Mouse (Mus musculus) forebrain, embryonic 15.5 days (tissue): Measurements from ENCODE around the gene Ccdc169. TPM values are rescaled to one million over a fixed set of nuclear protein-coding genes. Genes with fewer than 3 reads are reported as not detected.
A peak's percentile ranks its signal among the peaks of the same experiment; 100 is the strongest.

Experiments
- ATAC-seq: fragments of 200-750 bp; cut with Nextera tagmentation; replicated peaks from 2 replicates; pipeline ENCODE4 v1.8.0; 2017; ENCODE audit warnings: mild to moderate bottlenecking, moderate TSS enrichment, moderate library complexity
- H3K27ac ChIP-seq: fragments of 300-500 bp; sonication (generic); replicated peaks from 2 replicates; pipeline ENCODE4 v1.5.1; 2015; ENCODE audit warnings: mild to moderate bottlenecking, inconsistent platforms
- H3K27me3 ChIP-seq: fragments of 300-500 bp; sonication (generic); 2 replicates; pipeline ENCODE4 v1.6.1; 2015; ENCODE audit warnings: inconsistent platforms
- H3K36me3 ChIP-seq: fragments of 300-500 bp; sonication (generic); 2 replicates; pipeline ENCODE4 v1.6.1; 2015; ENCODE audit warnings: mild to moderate bottlenecking, inconsistent platforms
- H3K4me1 ChIP-seq: fragments of 300-500 bp; sonication (generic); 2 replicates; pipeline ENCODE4 v1.6.1; 2015; ENCODE audit warnings: inconsistent platforms
- H3K4me2 ChIP-seq: fragments of 300-500 bp; sonication (generic); replicated peaks from 2 replicates; pipeline ENCODE4 v1.6.1; 2015; ENCODE audit warnings: mild to moderate bottlenecking, inconsistent platforms
- H3K4me3 ChIP-seq: fragments of 300-500 bp; sonication (generic); 2 replicates; pipeline ENCODE4 v1.5.1; 2015; ENCODE audit warnings: mild to moderate bottlenecking, inconsistent platforms
- H3K9ac ChIP-seq: fragments of 300-500 bp; sonication (generic); replicated peaks from 2 replicates; pipeline ENCODE4 v1.6.1; 2015; ENCODE audit warnings: mild to moderate bottlenecking, inconsistent platforms
- H3K9me3 ChIP-seq: fragments of 300-500 bp; sonication (generic); 2 replicates; pipeline ENCODE4 v1.6.1; 2016; ENCODE audit warnings: inconsistent platforms
- WGBS: fragments of 180-500 bp; shearing (Covaris S2); methylation state at CpG from one replicate; pipeline ENCODE4 v1.1.7; 2015; ENCODE audit warnings: mixed read lengths; 5-methylcytosine and 5-hydroxymethylcytosine counted together
- polyA plus RNA-seq: library from polyadenylated mRNA; unstranded; fragments of >200 nt; fragmentation: Nextera tagmentation; extraction: Ambion mirVana; gene quantifications from 2 replicates; pipeline ENCODE4 v1.2.1, GENCODE M21; 2015

Gene Ccdc169
- polyA plus RNA-seq, result 0.19 TPM in 1 of 2 replicates, not detected in the other

DNA sequence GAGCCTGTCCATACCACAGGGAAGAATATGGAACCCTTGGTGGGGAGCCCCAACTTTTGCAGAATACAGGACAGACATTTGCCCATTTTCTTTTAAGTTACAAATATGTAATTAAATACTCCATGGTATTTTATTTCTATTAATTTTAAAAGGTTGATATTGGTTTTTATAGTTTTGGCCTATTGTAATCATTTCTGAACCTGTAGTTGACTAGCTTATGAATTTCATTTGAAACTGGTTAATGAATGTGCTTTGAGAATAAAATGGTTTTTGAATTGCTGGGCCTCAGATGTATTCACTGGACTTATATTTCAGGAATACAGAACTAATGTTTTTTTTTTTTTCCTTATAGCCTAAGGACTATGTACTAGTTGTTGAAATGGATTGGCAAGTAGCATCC lies at the start of gene Ccdc169:
Ccdc169 (plus strand) TSS at position 301 of the 400 bp plus-strand sequence.
- no peak for ATAC-seq
- Histone ChIP-seq H3K4me2 (no peak within 1 kb of the TSS), H3K4me1 (no peaks in the 10 kb centered on the region), H3K27ac (no peak within 1 kb of the TSS), H3K27me3 (no peaks in the 10 kb centered on the region), H3K9ac (no peak within 1 kb of the TSS), H3K4me3 (no peak within 1 kb of the TSS), H3K36me3 (peaks cover 31% of the 10 kb centered on the region), H3K9me3 (no peaks in the 10 kb centered on the region)

DNA sequence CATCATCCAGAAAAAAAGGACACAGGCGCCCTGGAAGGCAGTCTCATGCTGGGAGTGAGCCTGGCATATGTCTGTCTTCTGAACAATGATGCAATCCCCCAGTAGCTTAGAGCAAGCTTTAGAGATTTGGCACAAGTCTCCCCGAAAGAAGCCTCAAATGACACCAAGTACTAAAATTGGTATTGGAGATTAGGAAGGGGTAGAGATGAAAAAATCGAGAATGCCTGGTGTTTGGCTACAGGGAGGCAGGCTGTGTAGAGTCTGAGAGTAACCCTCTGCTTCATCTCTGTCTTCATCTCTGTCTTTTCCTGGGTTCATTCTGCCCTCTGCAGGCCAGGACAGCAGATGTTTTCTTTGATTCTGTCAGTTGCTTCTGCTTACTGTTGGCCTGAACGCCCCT lies 49.8 kb upstream of the Ccdc169 start:
- H3K27me3 ChIP-seq, result no peaks in the 10 kb centered on the region
- no peak overlapping the region for H3K9ac ChIP-seq
- peaks cover 7% of the 10 kb centered on the region for H3K4me1 ChIP-seq
- H3K4me3 ChIP-seq, result no peak overlapping the region
- no peak for ATAC-seq
- no peak overlapping the region for H3K4me2 ChIP-seq
- 74% methylated on average over 4 of the region's 4 CpGs for WGBS
- no peak overlapping the region for H3K27ac ChIP-seq
- no peaks in the 10 kb centered on the region for H3K36me3 ChIP-seq
- H3K9me3 ChIP-seq, result no peaks in the 10 kb centered on the region

DNA sequence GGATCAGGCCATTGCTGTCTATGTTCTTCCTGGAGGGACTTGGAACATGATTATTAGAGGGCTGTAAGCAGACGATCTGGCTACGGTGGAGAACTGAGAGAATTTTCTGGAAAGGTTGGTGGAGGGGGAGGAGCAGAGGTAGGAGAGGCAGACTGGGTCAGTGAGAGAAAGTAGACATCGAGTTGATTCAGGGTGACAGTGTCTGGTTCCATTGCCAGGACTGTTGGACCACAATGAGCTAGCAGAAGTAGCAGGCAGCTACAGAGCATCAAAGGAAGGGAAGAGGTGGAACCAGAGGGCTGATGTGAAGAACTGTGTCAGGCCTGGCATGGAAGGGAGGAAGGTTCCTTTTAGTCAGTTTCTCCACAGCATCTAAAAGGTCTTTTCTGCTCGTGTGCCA lies 48.8 kb upstream of the Ccdc169 start:
- no peak for ATAC-seq
- Histone ChIP-seq H3K4me3 (no peak overlapping the region), H3K4me1 (peaks cover 7% of the 10 kb centered on the region), H3K27ac (no peak overlapping the region), H3K36me3 (no peaks in the 10 kb centered on the region), H3K27me3 (no peaks in the 10 kb centered on the region), H3K9me3 (no peaks in the 10 kb centered on the region), H3K4me2 (no peak overlapping the region), H3K9ac (no peak overlapping the region)
- WGBS, result 75% methylated on average over 4 of the region's 4 CpGs

DNA sequence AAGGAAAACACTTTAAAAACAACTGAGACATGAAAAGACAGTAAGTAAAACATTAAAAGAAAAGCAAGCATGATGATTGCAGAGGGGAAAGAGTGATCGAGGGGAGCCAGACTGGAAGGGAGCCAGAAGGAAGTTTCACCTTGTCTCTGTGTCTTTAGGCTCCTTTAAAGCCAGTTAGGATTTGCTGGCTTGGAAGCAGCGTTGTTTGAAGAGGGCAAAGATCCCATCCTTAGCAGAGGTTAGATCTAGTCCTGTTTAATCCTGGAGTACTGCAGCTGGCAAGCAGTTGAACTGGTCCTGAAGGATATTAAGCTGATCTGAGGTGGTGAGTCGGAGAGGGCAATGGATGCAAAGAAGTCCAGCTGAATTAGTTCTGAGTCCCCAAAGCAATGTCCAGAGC lies 48.3 kb upstream of the Ccdc169 start:
- Histone ChIP-seq H3K27ac (no peak overlapping the region), H3K4me1 (peaks cover 7% of the 10 kb centered on the region), H3K9ac (no peak overlapping the region), H3K27me3 (no peaks in the 10 kb centered on the region), H3K4me3 (no peak overlapping the region), H3K4me2 (no peak overlapping the region), H3K9me3 (no peaks in the 10 kb centered on the region), H3K36me3 (no peaks in the 10 kb centered on the region)
- ATAC-seq, result no peak
- 66% methylated on average over 3 of the region's 3 CpGs for WGBS

DNA sequence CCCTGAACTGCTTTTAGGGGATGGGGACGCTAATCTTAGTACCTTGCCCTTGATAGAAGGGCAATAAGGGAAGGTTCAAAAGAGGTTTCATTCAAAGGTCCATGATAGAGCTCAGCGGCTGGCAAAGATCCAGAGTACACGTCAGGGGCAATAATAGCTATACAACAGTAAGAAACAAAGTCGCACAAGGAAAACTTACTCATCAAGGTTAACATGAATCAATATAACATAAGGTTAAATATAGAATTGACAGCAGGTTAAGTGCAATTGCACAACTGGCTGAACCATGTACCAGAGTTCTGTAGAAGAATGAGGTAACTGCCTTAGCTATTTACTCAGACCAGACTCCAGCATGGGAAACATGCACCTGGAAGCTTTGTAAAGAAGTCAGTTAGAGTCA lies 47.8 kb upstream of the Ccdc169 start:
- Histone ChIP-seq H3K4me3 (no peak overlapping the region), H3K36me3 (no peaks in the 10 kb centered on the region), H3K4me1 (peaks cover 7% of the 10 kb centered on the region), H3K27ac (no peak overlapping the region), H3K9me3 (no peaks in the 10 kb centered on the region), H3K27me3 (no peaks in the 10 kb centered on the region), H3K4me2 (no peak overlapping the region), H3K9ac (no peak overlapping the region)
- WGBS, result 72% methylated on average over 4 of the region's 4 CpGs
- ATAC-seq, result no peak

DNA sequence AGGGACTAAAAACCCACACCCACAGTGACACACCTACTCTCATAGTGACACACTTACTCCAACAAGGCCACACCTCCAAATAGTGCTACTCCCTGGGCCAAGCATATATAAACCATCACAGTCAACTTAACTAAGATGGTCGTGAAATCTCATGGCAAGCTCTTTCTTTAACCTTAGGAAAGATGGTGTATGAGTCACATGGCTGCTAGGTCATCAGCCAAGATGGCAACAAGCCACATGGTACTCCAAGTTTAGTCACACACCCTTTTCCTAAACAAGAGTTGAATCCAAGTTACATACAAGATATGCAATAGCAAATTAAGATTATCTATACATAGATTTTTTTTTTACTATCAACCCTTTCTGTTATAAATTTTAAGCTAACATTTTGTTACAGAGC lies 44.0 kb upstream of the Ccdc169 start:
- no peak for ATAC-seq
- WGBS, result 84% methylated on average over 1 of the region's 1 CpGs
- no peak overlapping the region for H3K4me2 ChIP-seq
- no peak overlapping the region for H3K27ac ChIP-seq
- no peaks in the 10 kb centered on the region for H3K27me3 ChIP-seq
- no peak overlapping the region for H3K9ac ChIP-seq
- no peaks in the 10 kb centered on the region for H3K36me3 ChIP-seq
- H3K4me1 ChIP-seq, result peaks cover 12% of the 10 kb centered on the region
- no peak overlapping the region for H3K4me3 ChIP-seq
- no peaks in the 10 kb centered on the region for H3K9me3 ChIP-seq

DNA sequence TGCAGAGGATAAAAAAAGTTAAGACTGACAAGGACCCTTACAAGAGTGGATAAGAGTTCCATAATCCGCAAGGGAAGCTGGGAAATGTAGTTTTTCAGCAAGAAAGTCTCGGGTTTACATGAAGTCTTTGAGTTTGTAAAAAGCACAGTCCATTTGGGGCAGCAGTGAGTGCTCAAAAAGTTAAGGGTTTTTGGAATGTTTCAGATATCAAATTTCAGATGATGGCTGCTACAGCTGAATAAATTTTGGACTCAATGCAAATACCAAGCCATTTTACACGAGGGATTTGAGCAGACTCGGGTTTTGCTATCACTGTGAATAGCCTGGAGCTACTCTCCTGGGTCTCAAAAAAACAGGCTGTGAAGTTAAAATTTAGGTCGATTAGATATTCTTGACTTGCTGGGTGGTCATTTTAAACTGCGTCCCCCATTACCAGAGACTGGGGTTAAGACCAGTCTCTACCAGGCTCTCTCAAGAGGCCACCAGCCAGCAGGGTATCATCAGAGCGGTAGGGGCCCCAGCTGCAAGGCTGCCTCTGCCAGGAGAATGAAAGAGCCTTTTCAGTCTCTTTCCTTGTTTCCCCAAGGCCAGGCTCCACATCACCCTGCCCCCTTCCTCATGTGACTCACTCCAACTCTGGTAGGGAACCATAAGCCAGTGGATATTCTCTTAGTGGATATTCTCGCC lies 41.0 kb upstream of the Ccdc169 start:
- Histone ChIP-seq H3K27me3 (no peaks in the 10 kb centered on the region), H3K9ac (no peak overlapping the region), H3K4me3 (no peak overlapping the region), H3K9me3 (no peaks in the 10 kb centered on the region), H3K36me3 (no peaks in the 10 kb centered on the region), H3K4me2 (no peak overlapping the region), H3K4me1 (peaks cover 12% of the 10 kb centered on the region), H3K27ac (no peak overlapping the region)
- ATAC-seq, result peak; percentile 76
- 18% methylated on average over 8 of the region's 8 CpGs for whole genome bisulfite sequencing

DNA sequence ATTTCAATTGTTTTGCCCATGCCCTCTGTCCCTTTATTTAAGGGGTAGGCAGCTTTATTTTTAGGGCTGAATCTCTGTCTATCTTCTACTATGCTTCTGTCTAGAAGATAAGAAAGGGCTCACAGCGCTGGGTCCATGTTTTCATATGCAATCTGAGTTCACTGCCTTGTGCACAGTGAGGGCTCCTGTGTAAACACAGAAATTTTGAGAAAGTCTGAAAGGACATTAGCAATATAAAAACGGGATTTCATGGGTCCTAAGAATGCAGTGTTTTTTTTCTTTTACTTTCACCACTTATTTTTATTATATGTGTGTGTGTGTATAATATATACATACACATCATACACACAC lies 40.5 kb upstream of the Ccdc169 start:
- Histone ChIP-seq H3K4me2 (no peak overlapping the region), H3K9ac (no peak overlapping the region), H3K36me3 (no peaks in the 10 kb centered on the region), H3K4me3 (no peak overlapping the region), H3K27me3 (no peaks in the 10 kb centered on the region), H3K4me1 (peaks cover 12% of the 10 kb centered on the region), H3K9me3 (no peaks in the 10 kb centered on the region), H3K27ac (no peak overlapping the region)
- WGBS, result 71% methylated on average over 2 of the region's 2 CpGs
- no peak for ATAC-seq

DNA sequence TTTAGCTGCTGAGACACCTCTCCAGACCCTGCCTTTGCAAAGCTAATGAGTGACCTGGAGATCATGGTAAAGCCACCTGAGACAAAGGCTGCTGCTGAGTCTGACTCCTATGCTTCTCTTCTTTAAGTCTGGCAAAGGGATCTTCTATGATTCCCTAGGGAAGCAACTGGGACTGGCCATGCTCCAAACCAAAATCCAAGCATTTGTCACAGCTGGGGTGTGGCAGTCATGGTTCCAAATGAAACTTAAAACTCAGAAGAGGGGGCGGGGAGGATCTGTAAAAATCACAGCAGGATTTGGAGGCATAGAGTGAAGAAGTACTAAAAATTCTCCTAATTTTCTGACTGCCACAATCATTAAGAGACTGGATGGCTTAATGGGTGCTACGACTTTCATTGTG lies 40.0 kb upstream of the Ccdc169 start:
- Histone ChIP-seq H3K36me3 (no peaks in the 10 kb centered on the region), H3K4me1 (peaks cover 12% of the 10 kb centered on the region), H3K9ac (no peak overlapping the region), H3K4me2 (no peak overlapping the region), H3K4me3 (no peak overlapping the region), H3K27me3 (no peaks in the 10 kb centered on the region), H3K27ac (no peak overlapping the region), H3K9me3 (no peaks in the 10 kb centered on the region)
- 66% methylated on average over 2 of the region's 2 CpGs for WGBS
- no peak; the same call in 1 of the 2 replicates for ATAC-seq

DNA sequence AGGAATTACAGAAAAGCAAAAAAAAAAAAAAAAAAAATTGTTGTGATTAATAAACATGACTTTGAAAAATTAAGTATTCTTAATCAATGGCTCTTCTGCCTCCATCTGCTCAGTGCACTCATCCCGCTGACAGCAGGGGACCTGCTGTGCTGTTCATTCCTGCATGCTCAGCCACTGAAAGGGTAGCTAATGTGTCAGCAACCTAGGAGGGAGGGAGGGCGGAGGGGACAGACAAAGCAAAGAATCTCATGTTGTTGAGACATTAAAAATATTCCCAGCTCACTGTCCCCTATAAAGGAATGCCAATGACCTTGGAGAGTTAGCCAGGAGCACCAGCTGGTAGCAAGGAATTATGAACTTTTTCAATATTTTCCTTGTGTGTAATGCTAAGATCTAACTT lies 39.1 kb upstream of the Ccdc169 start:
- no peak overlapping the region for H3K9ac ChIP-seq
- no peaks in the 10 kb centered on the region for H3K9me3 ChIP-seq
- H3K4me2 ChIP-seq, result no peak overlapping the region
- H3K27me3 ChIP-seq, result no peaks in the 10 kb centered on the region
- H3K27ac ChIP-seq, result no peak overlapping the region
- WGBS, result 30% methylated on average over 2 of the region's 2 CpGs
- H3K36me3 ChIP-seq, result no peaks in the 10 kb centered on the region
- no peak for ATAC-seq
- no peak overlapping the region for H3K4me3 ChIP-seq
- peaks cover 12% of the 10 kb centered on the region for H3K4me1 ChIP-seq

DNA sequence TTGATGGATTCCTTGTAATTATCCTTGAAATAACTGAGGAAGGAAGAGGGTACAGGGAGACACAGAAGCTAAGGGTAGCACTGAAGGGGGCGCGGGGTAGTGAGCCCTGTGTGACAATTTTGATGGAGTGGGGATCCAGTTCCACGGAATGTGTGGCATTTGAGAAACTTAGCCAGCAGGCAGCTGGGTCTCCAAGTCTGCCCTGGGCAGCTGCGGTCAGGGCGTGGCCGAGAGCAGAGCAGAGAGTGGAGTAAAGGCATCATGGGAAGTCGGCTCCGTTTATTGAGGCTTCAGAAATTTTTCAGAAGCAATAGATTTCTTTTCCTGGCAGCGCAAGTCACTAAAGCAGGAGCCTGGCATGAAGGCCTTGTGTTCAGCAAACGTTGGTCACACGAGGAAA lies 38.1 kb upstream of the Ccdc169 start:
- ATAC-seq, result no peak
- no peaks in the 10 kb centered on the region for H3K9me3 ChIP-seq
- no peak overlapping the region for H3K9ac ChIP-seq
- H3K4me3 ChIP-seq, result no peak overlapping the region
- 85% methylated on average over 11 of the region's 11 CpGs for WGBS
- H3K27ac ChIP-seq, result no peak overlapping the region
- no peaks in the 10 kb centered on the region for H3K27me3 ChIP-seq
- peaks cover 12% of the 10 kb centered on the region for H3K4me1 ChIP-seq
- no peaks in the 10 kb centered on the region for H3K36me3 ChIP-seq
- no peak overlapping the region for H3K4me2 ChIP-seq

DNA sequence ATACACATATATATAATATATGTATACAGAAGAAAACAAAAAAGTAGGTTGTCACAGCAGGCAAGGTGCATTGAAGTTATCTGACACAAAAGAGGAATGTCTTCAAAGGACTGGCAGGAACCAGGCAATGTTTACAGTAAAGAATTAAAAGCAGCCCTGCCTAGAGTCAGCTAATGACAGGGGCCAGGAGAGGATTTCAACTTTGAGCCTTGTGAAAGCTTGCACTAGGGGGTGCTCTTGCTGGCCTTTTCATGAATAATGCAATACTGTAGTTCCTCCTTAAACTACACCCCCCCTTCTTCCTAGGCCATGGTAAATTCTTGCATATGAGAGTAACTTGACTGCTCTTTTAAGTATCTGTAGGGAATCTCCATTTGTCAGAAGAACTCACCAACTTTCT lies 36.0 kb upstream of the Ccdc169 start:
- ATAC-seq, result no peak
- Histone ChIP-seq H3K4me2 (no peak overlapping the region), H3K9me3 (no peaks in the 10 kb centered on the region), H3K27ac (no peak overlapping the region), H3K4me1 (peaks cover 11% of the 10 kb centered on the region), H3K27me3 (no peaks in the 10 kb centered on the region), H3K9ac (no peak overlapping the region), H3K4me3 (no peak overlapping the region), H3K36me3 (no peaks in the 10 kb centered on the region)

DNA sequence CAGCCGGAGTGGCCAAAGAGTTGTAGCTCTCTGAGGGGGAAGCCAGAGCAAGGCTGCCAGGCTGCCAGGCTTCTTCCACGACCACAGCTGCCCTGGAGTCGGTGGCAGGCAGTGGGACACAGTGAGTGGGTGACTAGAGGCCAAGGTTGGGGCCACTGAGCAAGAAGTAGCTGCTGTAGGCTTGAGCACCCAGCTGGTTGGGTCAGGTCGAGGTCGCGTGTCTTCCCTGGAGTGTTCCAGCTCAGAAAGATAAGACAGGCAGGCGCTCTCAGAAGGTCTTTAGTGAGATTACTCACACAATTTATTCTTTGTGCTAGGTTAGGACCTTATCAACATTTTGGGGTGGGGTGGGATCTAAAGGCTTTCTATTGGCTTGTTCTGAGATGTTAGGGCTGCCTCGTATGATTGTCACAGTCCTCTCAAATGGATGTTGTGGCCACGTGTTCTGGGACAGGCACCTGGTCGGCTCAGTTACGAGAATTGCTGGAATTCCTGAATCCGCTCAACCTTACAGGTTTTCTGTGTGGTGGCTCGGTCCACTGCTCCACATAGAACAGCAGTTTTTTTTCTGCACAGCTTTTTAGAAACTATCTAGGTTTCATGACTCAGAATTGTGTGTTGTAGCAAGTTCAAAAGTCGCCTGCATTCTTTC lies 31.6 kb upstream of the Ccdc169 start:
- Histone ChIP-seq H3K9ac (no peak overlapping the region), H3K4me1 (no peaks in the 10 kb centered on the region), H3K4me3 (no peak overlapping the region), H3K4me2 (no peak overlapping the region), H3K27me3 (no peaks in the 10 kb centered on the region), H3K36me3 (no peaks in the 10 kb centered on the region), H3K27ac (no peak overlapping the region), H3K9me3 (no peaks in the 10 kb centered on the region)
- no peak for ATAC-seq
- 88% methylated on average over 14 of the region's 14 CpGs for WGBS
